Mouse (Mus musculus): ENCODE results near the gene Samm50.

- peak; percentile 94 for TF ChIP-seq CTCF (IDR thresholded peaks at IDR 0.05; ENCODE audit: low read depth, low read length)
- no peak for TF ChIP-seq POLR2A (IDR thresholded peaks at IDR 0.05; ENCODE audit: insufficient read depth, low read length)
- no peak for TF ChIP-seq EP300 (IDR thresholded peaks at IDR 0.05; ENCODE audit: insufficient read depth, low read depth, low read length)
Measured at GRCm38 (mm10) chr15:84260123-84260822, 68.2 kb downstream of the Samm50 start.

Data from ES-Bruce4 (cell line).